Mouse (Mus musculus): ENCODE results near the gene Tigd3.

Gene Tigd3

DNA sequence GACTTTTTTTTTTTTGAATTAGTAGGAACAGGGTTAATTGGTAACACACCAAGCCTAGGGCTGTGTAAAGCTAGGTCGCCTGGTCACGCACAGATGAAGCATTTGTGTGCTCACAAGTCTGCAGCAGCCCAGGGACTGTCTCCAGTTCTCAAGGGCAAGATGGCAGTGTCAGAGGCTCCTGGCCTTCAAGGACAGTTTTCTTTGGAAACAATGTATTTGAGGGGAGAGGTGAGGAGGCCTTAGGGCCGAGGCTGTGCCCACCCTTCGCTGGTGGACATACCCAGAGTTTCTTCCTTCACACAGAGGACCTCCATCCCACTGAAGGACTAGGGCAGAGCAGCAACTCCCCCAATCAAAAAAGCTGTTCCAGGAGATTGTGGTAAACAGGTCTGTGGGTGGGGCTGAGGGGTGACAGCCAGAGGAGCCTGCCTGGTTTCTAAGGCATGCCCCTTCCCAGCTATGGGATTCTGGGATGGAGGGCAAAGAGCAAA is 46.6 kb downstream of the Tigd3 start:
- DNase-seq (ENCODE audit: low spot score) = peak; percentile 37

DNA sequence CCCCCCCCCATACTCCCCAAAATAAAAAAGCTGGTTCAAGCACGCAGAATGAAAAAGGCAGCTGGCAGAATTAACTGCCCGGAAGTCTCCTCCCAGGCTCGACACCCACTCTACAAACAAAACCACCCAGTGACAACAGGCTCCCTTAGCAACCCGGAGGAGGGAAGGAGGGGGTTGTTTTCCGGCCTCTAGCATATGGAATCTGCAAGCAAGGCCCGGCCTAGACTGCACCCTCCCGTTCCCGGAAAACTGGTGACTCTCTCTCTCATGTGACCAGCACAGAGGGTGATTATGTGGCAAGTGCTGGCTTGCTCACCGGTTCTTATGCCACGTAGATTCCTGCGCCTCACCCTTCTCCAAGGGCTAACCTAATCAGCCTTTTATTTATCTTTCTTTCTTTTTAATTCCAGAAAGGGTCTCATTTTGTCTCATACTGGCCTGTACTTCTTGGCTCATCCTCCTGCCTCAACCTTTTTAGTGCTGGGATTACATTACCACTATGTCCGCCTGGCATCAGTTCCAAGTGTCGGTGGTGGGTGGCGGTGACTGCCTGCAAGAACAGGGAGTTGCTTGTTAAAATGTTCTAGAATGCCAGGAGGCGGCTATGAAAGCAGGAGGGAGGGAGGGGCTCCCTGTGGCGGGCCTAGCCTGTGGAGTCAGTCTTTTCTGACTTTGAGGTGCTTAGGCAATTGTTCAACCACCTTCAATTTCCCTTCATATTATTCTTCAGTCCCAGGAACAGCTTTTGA is 47.2 kb downstream of the Tigd3 start:
- DNase-seq (ENCODE audit: low spot score) = peak; percentile 84

DNA sequence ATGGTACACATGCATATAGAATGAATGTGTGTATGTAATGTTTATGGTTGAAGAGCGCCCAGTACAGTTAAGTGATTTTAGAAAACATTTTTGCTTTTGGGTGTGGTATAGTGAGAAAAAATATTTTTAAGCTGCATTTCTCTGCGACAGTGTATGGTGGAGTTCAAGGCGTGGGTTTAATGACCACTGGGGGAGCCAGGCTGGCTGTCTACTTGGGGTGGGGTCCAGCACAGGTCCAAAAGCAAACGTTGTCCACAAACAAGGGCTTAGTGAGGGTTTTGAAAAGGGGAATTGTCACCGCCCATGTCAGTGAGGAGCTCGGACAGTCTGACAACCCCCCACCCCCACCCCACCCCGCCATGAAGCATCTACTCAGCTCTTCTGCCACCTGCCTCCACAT is 47.8 kb downstream of the Tigd3 start:
- no peak for DNase-seq (ENCODE audit: low spot score)

DNA sequence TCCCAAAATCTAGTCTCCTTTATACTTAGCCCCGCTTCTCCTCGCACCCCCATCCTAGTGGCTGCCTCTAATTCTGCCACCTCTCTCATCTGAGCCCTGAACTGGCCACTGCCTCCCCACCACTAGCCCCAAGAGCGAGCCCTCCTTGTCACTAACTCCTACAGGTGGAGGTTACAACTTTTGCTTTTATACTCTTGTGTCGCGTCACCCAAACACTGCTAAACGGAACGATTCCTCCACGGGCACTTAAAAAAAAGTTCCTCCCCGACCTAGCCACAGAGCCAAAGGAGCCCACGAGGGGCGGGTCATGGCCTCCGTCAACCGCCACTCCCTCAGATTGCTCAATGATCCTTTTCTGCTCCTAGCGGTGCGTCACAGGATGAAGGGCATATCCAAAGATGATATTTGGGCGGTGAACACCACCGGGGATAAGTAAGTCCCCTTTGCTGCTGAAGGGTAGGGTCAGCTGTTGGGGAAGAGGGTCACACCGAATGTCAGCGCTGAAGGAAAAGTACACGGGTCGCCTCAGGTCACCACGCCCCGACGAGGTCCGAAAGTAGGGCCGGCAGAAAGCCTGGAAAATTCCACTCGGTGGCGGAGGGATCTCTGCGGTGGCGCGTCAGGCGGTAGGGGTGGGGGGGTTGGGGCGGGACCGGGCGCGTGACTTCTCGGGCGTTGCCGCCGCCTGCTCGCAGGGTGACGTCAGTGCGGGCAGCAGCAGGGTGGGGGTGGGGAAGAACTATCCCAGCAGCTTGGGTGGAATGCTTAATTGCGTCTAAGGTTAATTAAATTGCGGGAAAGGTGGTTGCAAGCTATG is 48.4 kb downstream of the Tigd3 start:
- DNase-seq (ENCODE audit: low spot score) = peak; percentile 95

DNA sequence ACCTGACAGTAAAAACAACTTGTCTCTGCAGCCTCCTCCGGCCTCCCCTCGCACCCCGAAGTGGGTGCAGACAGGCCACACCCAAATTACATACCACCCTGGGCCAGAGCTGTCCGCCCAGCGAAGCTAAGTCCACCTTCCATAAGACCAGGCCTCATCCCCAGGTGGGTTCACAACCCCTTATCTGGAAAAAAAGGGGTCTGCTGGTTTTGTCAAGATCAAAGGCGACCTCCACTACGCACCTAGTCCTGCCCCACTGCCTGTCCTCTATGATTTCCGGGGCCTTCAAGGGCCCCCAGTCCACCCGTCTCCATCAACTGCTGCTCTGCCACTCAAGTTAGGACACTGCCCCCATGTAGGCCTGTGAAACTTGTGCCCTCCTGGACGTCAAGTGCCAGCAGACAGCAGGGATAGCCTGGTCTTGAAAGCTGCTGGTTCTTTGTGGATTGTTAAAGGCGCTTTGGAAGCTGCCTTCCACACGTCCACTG is 49.1 kb downstream of the Tigd3 start:
- peak; percentile 37 for DNase-seq (ENCODE audit: low spot score)

GRCm38 (mm10) chr19:5843781-5844691 is 49.9 kb downstream of the Tigd3 start:
- peak; percentile 52 for DNase-seq (ENCODE audit: low spot score)

- peak; percentile 16 for DNase-seq (ENCODE audit: low spot score)
Measured at GRCm38 (mm10) chr19:5842785-5843730, 50.9 kb downstream of the Tigd3 start.

- DNase-seq (ENCODE audit: low spot score) = peak; percentile 37
Measured at GRCm38 (mm10) chr19:5841999-5842784, 51.8 kb downstream of the Tigd3 start.

GRCm38 (mm10) chr19:5841389-5841946 is 52.5 kb downstream of the Tigd3 start:
- peak; percentile 53 for DNase-seq (ENCODE audit: low spot score)
